Mouse (Mus musculus): ENCODE measurements around the gene Eif4a1. TPM values are rescaled to one million over a fixed set of nuclear protein-coding genes. Genes with fewer than 3 reads are reported as not detected.

Gene Eif4a1
- polyA plus RNA-seq, 1 experiment = 316 TPM

DNA sequence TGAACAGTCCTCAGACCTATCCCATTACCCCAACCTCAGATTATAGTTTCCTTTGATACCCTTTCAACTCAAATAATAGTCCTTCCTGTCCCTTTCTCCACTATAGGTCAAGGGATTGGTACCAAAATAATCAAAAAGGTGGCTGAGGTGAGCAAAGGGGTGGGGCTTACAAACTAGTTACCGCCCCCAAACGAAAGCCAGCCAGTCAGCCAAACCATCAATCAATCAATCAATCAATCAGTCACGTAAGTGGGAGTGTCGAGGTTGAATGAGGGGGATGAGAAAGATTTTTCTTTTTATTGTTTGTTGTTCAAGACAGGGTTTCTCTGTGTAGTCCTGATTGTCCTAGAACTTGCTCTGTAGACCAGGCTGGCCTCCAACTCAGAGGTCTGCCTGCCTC, 49.2 kb downstream of the Eif4a1 start:
- 64% methylated on average over 4 of the region's 4 CpGs for WGBS
- TF ChIP-seq POLR2A (IDR thresholded peaks at IDR 0.05; ENCODE audit: borderline replicate concordance, insufficient read depth, low read length) (no peak), CTCF (IDR thresholded peaks at IDR 0.05; ENCODE audit: borderline replicate concordance, insufficient read depth, low read depth, low read length) (no peak)
- H3K4me3 ChIP-seq (replicated peaks; ENCODE audit: insufficient read depth, low read depth, low read length) = peak overlapping the region; percentile 97
- H3K27ac ChIP-seq (ENCODE audit: insufficient read depth, low read length) = peak overlapping the region; percentile 77
- no peak for DNase-seq
- peaks cover 9% of the 10 kb centered on the region; the same call in 1 of the 2 replicates for H3K4me1 ChIP-seq (ENCODE audit: control insufficient read depth, insufficient read depth, low read length)
- no peaks in the 10 kb centered on the region for H3K27me3 ChIP-seq (ENCODE audit: control insufficient read depth, insufficient read depth, low read length)

DNA sequence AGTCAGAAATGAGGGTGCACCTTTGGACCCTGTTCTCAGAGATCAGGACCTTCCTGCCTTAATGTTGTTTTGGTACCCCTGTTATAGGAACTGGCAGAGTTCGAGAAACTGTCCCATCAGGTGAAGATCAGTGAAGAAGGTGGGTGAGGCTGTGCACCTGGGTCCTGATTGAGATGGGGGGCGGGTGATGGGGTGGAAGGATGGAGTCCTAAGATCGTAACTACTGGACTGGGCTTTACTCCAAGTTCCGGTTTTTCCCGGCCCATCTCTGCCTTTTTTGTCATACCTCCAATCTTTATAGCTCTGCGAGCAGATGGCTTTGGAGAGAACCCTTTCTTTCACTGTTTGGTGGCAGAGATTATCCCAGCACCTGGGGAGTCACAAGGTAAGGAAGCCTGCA, 49.8 kb downstream of the Eif4a1 start:
- Histone ChIP-seq H3K27me3 (ENCODE audit: control insufficient read depth, insufficient read depth, low read length) (no peaks in the 10 kb centered on the region), H3K4me3 (replicated peaks; ENCODE audit: insufficient read depth, low read depth, low read length) (peak overlapping the region; percentile 97), H3K4me1 (ENCODE audit: control insufficient read depth, insufficient read depth, low read length) (peaks cover 9% of the 10 kb centered on the region; the same call in 1 of the 2 replicates), H3K27ac (ENCODE audit: insufficient read depth, low read length) (peak overlapping the region; percentile 77)
- 3% methylated on average over 6 of the region's 6 CpGs for WGBS
- DNase-seq = peak; percentile 63 to 74
- TF ChIP-seq CTCF (IDR thresholded peaks at IDR 0.05; ENCODE audit: borderline replicate concordance, insufficient read depth, low read depth, low read length) (no peak), POLR2A (IDR thresholded peaks at IDR 0.05; ENCODE audit: borderline replicate concordance, insufficient read depth, low read length) (no peak)

DNA sequence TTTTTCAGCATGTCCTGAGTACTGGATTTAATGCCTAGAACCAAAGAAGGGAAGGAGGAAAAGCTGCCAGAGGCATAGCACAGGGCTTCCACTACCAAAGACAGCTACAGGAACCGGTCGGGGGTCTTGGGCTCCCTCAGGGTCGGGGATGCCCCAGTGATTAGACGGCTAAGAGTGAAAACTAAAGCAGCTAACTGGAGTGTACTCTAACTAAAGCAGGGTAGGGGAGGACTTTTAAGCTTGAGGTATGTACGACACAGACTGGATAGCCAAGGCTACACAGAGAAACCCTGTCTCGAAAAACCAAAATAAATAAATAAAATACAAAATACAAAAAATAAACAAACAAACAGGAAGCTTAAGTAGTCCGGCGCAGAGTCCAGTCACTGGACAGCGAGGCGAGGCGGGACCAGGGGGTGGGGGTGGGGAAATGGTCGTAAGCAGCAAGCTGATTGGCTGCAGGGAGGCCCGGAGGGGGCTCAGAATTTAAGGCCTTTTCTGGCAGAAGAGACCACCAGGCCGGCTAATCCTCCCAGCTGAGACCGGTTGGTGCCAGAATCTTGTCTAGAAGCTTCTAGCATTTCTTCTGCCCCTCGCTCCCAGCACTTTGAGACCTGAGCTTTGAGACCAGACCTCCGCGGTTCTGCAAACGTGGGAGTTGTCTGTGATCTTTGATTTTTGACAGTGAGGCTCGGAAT, 50.5 kb downstream of the Eif4a1 start, which contains the start of gene Sat2:
Sat2 (plus strand) TSS at position 454 of the 698 bp plus-strand sequence.
- no peak for TF ChIP-seq CTCF (IDR thresholded peaks at IDR 0.05; ENCODE audit: borderline replicate concordance, insufficient read depth, low read depth, low read length)
- peak; percentile 56; the same call in 1 of the 2 replicates for TF ChIP-seq POLR2A (IDR thresholded peaks at IDR 0.05; ENCODE audit: borderline replicate concordance, insufficient read depth, low read length)
- H3K27ac ChIP-seq (ENCODE audit: insufficient read depth, low read length) = peak within 1 kb of the TSS; percentile 77
- no peaks in the 10 kb centered on the region for H3K27me3 ChIP-seq (ENCODE audit: control insufficient read depth, insufficient read depth, low read length)
- peaks cover 9% of the 10 kb centered on the region; the same call in 1 of the 2 replicates for H3K4me1 ChIP-seq (ENCODE audit: control insufficient read depth, insufficient read depth, low read length)
- under 1% methylated on average over 20 of the region's 20 CpGs for WGBS
- peak within 1 kb of the TSS; percentile 97 for H3K4me3 ChIP-seq (replicated peaks; ENCODE audit: insufficient read depth, low read depth, low read length)
- DNase-seq = peak; percentile 72 to 75

DNA sequence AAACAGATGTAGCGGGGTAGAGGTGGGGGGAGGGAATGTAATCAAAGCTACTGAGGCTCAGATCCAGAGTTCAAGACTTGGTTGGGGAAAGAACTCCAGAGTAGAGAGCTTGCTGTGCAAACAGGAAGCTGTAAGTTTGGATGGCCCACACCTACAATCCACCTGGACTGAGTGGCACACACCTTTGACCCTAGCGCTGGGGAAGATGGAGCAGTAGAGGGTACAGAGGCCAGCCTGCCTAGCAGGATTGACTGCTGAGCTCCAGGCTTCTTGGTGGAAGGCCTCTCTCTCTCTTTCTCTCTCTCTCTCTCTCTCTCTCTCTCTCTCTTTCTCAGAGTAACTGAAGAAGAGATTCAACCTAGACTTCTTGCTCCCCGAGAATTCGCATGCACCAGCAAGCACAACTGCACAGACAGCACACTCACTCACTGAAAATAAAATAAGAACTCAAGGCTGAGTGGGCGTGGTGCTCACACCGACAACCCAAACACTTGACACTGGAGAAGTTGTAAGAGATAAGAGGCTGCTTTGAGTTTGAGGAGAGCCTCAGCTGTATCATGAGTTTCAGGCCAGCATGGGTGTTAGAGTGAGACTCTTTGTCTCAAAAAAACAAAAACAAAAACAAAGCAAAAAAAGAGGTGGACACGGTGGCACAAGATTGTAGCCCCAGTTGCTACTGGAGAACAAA, 51.7 kb downstream of the Eif4a1 start:
- H3K27ac ChIP-seq (ENCODE audit: insufficient read depth, low read length) = no peak overlapping the region
- H3K27me3 ChIP-seq (ENCODE audit: control insufficient read depth, insufficient read depth, low read length) = no peaks in the 10 kb centered on the region
- TF ChIP-seq POLR2A (IDR thresholded peaks at IDR 0.05; ENCODE audit: borderline replicate concordance, insufficient read depth, low read length) (no peak), CTCF (IDR thresholded peaks at IDR 0.05; ENCODE audit: borderline replicate concordance, insufficient read depth, low read depth, low read length) (no peak)
- DNase-seq = no peak
- peaks cover 9% of the 10 kb centered on the region; the same call in 1 of the 2 replicates for H3K4me1 ChIP-seq (ENCODE audit: control insufficient read depth, insufficient read depth, low read length)
- no peak overlapping the region for H3K4me3 ChIP-seq (replicated peaks; ENCODE audit: insufficient read depth, low read depth, low read length)
- 88% methylated on average over 7 of the region's 7 CpGs for WGBS

DNA sequence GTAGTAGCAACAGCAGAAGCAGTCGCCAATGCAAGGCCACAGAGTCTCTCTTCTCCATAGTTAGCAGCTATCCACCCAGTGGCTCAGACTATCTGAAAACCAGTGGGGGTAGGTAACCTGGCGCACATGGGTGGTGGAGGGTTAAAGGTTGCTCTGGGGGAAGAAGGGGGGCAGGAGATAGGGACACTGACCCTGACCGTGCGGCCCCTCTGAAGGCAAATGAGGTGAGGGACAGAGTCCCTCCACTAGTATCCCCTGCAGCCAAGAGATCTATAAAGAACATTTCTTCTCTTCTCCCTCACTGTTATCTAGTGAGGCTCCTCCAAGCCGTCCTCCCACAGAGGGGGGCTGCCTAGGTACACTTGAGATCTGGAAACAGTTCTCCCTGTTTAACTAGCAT, 54.4 kb downstream of the Eif4a1 start, which contains the start of gene Shbg:
Shbg (minus strand) TSS at position 101 of the 400 bp plus-strand sequence.
- WGBS = 72% methylated on average over 5 of the region's 5 CpGs
- Histone ChIP-seq H3K4me1 (ENCODE audit: control insufficient read depth, insufficient read depth, low read length) (0 out of 2 replicates have a peak, but pooled peaks cover 3% of the 10 kb centered on the region), H3K4me3 (replicated peaks; ENCODE audit: insufficient read depth, low read depth, low read length) (no peak within 1 kb of the TSS), H3K27ac (ENCODE audit: insufficient read depth, low read length) (no peak within 1 kb of the TSS), H3K27me3 (ENCODE audit: control insufficient read depth, insufficient read depth, low read length) (no peaks in the 10 kb centered on the region)
- DNase-seq = no peak
- TF ChIP-seq CTCF (IDR thresholded peaks at IDR 0.05; ENCODE audit: borderline replicate concordance, insufficient read depth, low read depth, low read length) = no peak
- no peak for TF ChIP-seq POLR2A (IDR thresholded peaks at IDR 0.05; ENCODE audit: borderline replicate concordance, insufficient read depth, low read length)

Other genes starting within 250 kb of the Eif4a1 start
- gene Dnah2, start 123.3 kb downstream of the Eif4a1 start, polyA plus RNA-seq (2012; rRNA removed) = 0.55 and 0.69 TPM in 2 replicates
- gene Efnb3, start 112.2 kb downstream of the Eif4a1 start, polyA plus RNA-seq (2012; rRNA removed) = 84.8 and 104 TPM in 2 replicates
- 18.6 and 18.8 TPM in 2 replicates for gene Wrap53, start 92.2 kb downstream of the Eif4a1 start, polyA plus RNA-seq (2012; rRNA removed)
- 34.7 and 35.6 TPM in 2 replicates for gene Trp53, start 92.1 kb downstream of the Eif4a1 start, polyA plus RNA-seq (2012; rRNA removed)
- 890 and 950 TPM in 2 replicates for gene Atp1b2, start 66.5 kb downstream of the Eif4a1 start, polyA plus RNA-seq (2012; rRNA removed)
- gene Shbg, start 54.5 kb downstream of the Eif4a1 start, polyA plus RNA-seq (2012; rRNA removed) = 0.11 TPM in 2 replicates
- 32.4 and 33.5 TPM in 2 replicates for gene Sat2, start 50.4 kb downstream of the Eif4a1 start, polyA plus RNA-seq (2012; rRNA removed)
- 176 and 183 TPM in 2 replicates for gene Fxr2, start 39.4 kb downstream of the Eif4a1 start, polyA plus RNA-seq (2012; rRNA removed)
- not detected in 2 replicates for gene Sox15, start 17.1 kb downstream of the Eif4a1 start, polyA plus RNA-seq (2012; rRNA removed)
- 115 and 120 TPM in 2 replicates for gene Mpdu1, start 9.8 kb downstream of the Eif4a1 start, polyA plus RNA-seq (2012; rRNA removed)
- gene Cd68, start 6.3 kb downstream of the Eif4a1 start, polyA plus RNA-seq (2012; rRNA removed) = 3.7 and 4.5 TPM in 2 replicates
- 110 and 152 TPM in 2 replicates for gene Senp3, start 9.7 kb upstream of the Eif4a1 start, polyA plus RNA-seq (2012; rRNA removed)
- gene Tnfsf13, start 13.4 kb upstream of the Eif4a1 start, polyA plus RNA-seq (2012; rRNA removed) = 4.8 and 4.9 TPM in 2 replicates
- gene Tnfsf12, start 23.4 kb upstream of the Eif4a1 start, polyA plus RNA-seq (2012; rRNA removed) = 31.2 and 35.3 TPM in 2 replicates
- 3.3 and 4.2 TPM in 2 replicates for gene Tnfsfm13, start 23.7 kb upstream of the Eif4a1 start, polyA plus RNA-seq (2012; rRNA removed)
- 35.3 and 42.3 TPM in 2 replicates for gene Polr2a, start 86.2 kb upstream of the Eif4a1 start, polyA plus RNA-seq (2012; rRNA removed)
- not detected in 2 replicates for gene Slc35g3, start 89.5 kb upstream of the Eif4a1 start, polyA plus RNA-seq (2012; rRNA removed)
- gene Zbtb4, start 93.5 kb upstream of the Eif4a1 start, polyA plus RNA-seq (2012; rRNA removed) = 69.8 and 71.1 TPM in 2 replicates
- 1.6 and 2.9 TPM in 2 replicates for gene Chrnb1, start 123.5 kb upstream of the Eif4a1 start, polyA plus RNA-seq (2012; rRNA removed)
- 47.0 and 49.4 TPM in 2 replicates for gene Fgf11, start 129.4 kb upstream of the Eif4a1 start, polyA plus RNA-seq (2012; rRNA removed)
- gene Tmem102, start 133.2 kb upstream of the Eif4a1 start, polyA plus RNA-seq (2012; rRNA removed) = 0.28 and 0.36 TPM in 2 replicates
- not detected in 2 replicates for gene Gm39566, start 142.9 kb upstream of the Eif4a1 start, polyA plus RNA-seq (2012; rRNA removed)
- not detected in 2 replicates for gene Spem2, start 146.0 kb upstream of the Eif4a1 start, polyA plus RNA-seq (2012; rRNA removed)
- 1.4 TPM in 2 replicates for gene Spem1, start 149.8 kb upstream of the Eif4a1 start, polyA plus RNA-seq (2012; rRNA removed)
- gene Nlgn2, start 165.4 kb upstream of the Eif4a1 start, polyA plus RNA-seq (2012; rRNA removed) = 116 and 122 TPM in 2 replicates
- gene Tmem256, start 166.1 kb upstream of the Eif4a1 start, polyA plus RNA-seq (2012; rRNA removed) = 200 and 210 TPM in 2 replicates
- gene Plscr3, start 174.0 kb upstream of the Eif4a1 start, polyA plus RNA-seq (2012; rRNA removed) = 34.2 and 36.9 TPM in 2 replicates
- gene Tnk1, start 186.3 kb upstream of the Eif4a1 start, polyA plus RNA-seq (2012; rRNA removed) = 0.21 and 0.39 TPM in 2 replicates
- gene Tmem95, start 205.6 kb upstream of the Eif4a1 start, polyA plus RNA-seq (2012; rRNA removed) = not detected in 2 replicates
- gene Kctd11, start 209.0 kb upstream of the Eif4a1 start, polyA plus RNA-seq (2012; rRNA removed) = 1.9 and 2.2 TPM in 2 replicates
- 0.18 and 0.24 TPM in 2 replicates for gene Acap1, start 223.1 kb upstream of the Eif4a1 start, polyA plus RNA-seq (2012; rRNA removed)
- 0.36 and 0.43 TPM in 2 replicates for gene 2810408A11Rik, start 228.6 kb upstream of the Eif4a1 start, polyA plus RNA-seq (2012; rRNA removed)
- gene Neurl4, start 228.6 kb upstream of the Eif4a1 start, polyA plus RNA-seq (2012; rRNA removed) = 119 and 128 TPM in 2 replicates
- gene Gps2, start 241.5 kb upstream of the Eif4a1 start, polyA plus RNA-seq (2012; rRNA removed) = 78.9 and 87.5 TPM in 2 replicates
- 514 and 533 TPM in 2 replicates for gene Eif5a, start 249.5 kb upstream of the Eif4a1 start, polyA plus RNA-seq (2012; rRNA removed)